Mouse (Mus musculus): Measurements from ENCODE around the gene Adipor2.
A peak's percentile ranks its signal among the peaks of the same experiment; 100 is the strongest.
"Not testable (repeated sequence)": the region's sequence is repeated elsewhere in the genome, so short reads cannot be mapped to it uniquely, and the experiment has no call there.

Gene Adipor2

DNA sequence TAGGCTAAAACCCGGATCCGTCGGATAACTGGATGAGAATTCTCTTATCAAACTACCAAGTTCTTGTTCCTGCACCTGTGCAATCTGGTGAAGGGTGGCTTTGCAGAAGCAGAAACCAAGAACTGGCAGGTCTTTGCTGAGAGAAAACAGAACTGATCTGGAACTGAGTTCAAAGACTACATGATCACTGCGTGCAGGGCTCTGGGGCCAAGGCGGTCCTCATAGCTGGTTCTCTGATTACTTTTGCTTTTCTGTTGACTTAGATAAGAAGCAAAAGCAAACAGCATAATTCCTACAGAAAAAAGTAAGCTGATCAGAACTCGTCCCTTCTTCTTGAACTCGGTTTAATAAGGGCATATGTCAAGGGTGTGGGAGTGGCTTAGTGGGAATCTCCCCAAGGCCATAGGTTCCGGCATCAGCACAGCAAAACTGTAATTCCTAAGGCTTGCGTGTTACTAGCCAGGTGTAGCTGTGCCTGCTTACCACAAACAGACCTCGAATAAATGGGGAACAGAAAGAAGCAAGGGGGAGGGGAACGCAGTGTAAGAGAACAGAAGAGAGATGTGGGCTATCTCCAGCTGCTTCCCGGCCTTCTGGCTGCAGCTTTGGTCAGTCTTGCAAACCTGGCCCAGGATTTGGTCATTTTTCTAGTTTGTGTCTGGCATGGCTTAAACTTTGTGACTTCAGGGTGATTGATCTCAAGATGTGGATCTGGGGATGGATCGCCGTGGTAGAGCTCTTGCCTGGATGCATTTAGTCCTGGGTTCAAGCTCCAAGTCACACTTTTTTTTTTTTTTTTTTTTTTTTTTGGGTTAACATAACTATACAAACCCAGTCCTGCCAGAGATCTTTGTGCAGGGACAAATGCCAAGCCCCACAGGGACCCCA is 21.8 kb downstream of the Adipor2 start:
- no peak for DNase-seq (ENCODE audit: extremely low spot score, low read depth, low spot score)

DNA sequence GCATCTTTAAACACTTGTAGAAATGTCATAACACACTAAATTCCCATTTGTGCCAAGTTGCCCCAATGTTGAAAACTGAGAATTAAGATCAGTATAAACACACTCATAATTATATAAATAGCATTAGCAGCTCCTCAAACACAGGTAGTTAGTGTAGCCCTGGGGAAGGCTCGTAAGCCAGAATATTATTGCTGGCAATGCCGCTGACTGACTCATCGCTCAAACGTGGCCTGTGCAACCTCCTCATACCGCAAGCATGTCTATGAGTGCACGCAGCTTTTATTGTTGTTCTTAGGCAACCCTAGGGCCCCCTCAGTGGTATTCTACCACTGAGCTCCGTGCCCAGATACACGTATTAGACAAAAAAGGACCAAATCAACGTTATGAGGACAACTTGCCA is 24.7 kb downstream of the Adipor2 start:
- no peak for DNase-seq (ENCODE audit: extremely low spot score, low read depth, low spot score)

DNA sequence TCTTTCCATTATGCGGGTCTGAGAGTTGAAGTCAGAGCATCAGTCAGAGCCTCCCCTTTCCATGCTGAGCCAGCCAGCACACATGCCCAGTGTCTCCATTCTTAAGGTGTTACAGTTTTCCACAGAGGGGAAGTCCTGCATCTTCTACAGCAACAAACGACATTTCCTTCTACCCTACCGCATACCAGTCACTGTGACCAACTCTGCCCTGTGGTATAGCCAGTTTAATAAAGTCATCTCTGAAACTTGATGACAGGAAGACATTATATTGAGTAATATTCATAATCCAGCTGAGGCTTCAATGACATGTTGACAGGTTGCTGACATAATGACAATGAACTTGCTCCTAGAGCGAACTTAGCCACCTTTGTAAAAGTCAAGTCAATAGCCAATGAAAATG is 26.8 kb downstream of the Adipor2 start:
- DNase-seq (ENCODE audit: extremely low spot score, low read depth, low spot score), result no peak

DNA sequence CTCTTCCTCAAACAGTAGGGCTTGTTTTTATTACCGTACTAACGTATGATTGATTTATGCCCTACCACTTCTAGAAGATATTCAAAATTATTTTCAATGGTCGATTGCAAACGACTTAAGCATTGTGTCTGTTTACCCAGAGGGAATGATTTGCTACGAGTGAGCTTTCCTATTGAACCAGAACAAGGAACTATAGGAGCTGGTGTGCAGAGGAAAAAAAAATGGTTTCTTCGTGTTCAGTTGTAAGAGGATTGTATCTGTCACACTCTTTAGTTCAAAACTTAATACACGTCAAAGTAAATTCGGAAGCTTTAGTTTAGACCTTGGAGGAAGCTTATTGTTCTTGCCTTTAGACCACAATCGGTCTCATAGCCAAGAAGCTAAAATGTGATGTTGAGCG is 28.4 kb downstream of the Adipor2 start:
- DNase-seq (ENCODE audit: extremely low spot score, low read depth, low spot score), result no peak

DNA sequence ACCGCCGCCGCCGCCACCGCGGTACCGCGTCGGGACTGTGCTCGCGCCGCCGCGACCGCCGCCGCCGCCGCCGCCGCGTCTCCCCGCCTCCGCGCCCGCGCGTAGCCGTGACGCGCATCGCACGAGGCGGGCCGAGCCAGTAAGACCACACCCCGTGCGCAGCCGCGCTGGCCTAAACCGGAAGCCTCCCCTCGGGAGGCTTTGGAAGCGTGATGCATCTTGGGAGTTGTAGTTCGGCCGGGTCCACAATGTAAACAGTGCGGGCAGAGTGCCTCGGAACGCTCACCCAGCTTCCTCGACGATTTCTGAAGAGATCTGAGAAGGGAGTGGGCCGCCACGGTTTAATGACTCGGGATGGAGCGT is 28.9 kb downstream of the Adipor2 start:
- DNase-seq (ENCODE audit: extremely low spot score, low read depth, low spot score), result peak; percentile 97

DNA sequence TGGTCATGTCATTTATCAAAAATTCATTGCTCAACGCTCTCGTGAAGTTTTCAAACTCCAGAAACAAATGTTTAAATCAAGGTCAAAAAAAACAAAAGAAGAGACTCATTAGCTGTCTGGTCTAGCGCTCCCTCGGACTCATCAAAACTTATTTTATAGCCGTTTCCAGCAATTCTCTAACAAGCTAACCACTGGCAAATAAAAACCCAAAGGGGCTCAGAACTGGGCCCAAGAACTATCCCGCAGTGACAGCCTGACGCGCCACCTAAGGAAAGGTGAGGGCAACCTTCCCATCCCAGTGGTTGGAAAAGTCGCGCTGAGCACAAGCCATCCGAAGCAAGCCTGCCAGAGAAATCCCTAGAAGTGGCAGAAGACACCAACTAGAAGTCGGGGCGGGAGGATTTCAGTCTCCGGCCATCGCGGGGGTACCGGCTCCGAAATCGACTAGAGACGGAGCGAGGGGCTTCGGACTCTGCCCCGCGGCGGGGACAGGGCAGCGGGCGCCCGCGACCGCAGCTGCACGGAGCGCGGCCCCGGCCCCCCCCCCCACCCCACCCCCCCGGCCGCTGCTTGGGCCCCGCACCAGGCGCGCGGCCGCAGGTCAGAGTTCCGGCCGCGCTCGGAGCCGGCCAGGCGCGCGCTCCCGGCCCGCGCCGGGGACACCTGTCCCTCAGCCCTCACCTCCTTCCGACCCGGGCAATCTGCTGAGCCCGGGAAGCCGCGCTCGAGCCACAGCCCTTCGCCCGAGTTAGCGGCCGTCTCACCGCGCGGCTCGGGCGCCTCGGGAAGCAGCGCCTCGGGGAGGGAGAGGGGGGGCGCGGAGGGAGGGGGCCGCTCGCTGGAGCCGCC is 29.5 kb downstream of the Adipor2 start:
- no peak for DNase-seq (ENCODE audit: extremely low spot score, low read depth, low spot score)

DNA sequence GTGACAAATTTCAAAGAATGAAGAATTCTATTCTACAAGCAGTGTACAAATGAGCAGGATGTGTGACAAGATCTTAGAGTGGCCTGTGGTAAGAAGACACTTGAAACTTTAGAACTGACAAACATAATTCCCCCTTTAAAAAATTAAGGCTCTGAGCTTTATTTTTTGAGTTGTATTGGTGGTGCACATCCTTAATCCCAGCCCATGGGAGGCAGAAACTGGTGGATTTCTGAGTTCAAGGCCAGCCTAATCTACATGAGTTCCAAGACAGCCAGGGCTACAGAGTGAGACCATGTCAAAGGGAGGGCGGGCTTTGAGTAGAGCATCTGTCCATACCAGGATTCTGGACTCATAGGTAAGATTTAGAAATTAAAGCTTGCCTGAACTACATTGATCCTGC is 30.7 kb downstream of the Adipor2 start:
- DNase-seq (ENCODE audit: extremely low spot score, low read depth, low spot score), result no peak

DNA sequence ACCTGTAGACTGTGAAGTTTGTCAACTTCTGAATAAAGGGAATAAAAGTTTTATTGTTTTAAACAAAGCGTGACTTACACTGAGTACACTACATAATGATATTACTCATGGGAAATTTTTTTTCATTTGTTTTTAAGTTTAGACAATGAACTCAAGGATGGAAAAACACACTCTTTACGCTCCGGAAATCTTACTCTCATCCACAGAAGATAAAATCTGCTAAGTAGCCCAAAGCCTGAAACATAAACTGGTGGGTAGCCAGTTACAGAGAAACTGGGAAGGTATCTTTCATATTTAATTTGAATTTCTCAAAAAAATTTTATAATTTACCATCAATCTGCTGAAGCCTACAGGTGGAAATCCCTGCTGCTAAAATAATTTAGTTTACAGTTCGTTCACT is 31.1 kb downstream of the Adipor2 start:
- DNase-seq (ENCODE audit: extremely low spot score, low read depth, low spot score), result no peak

DNA sequence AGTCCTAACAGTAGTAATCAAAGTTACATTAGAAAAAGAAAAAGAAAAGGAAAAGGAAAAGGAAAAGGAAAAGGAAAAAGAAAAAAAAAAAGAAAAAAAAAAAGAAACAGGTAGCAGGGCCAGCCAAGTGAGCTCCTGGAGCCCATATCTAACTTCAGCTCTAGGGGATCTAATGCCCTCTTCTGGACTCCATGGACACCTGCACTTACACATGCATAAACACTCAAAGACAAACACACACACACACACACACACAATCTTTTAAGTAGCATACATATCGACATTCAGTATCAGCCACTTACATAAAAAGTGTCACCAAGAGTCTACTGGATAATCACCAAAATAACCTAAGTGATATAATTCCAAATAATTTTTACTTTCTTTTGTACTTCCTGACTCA is 31.8 kb downstream of the Adipor2 start:
- no peak for DNase-seq (ENCODE audit: extremely low spot score, low read depth, low spot score)

DNA sequence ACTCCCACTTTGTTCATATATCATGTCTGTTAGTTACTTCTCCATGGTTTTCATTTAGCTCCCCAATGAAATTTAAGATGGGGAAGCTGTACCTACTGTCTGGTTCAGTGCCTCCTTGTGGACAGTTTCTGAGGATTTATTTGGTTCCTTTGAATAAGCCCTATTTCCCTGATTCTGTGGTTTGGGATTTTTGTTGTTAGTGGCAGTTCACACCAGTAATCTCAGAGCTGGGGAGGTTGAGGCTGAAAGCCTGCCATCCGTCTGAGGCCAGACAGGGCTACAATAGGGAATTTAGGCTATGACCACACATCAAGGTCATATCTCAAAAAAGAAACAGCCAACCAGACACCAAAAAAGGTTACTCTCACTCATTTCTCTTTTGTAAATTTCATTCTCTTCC is 38.9 kb downstream of the Adipor2 start:
- no peak for DNase-seq (ENCODE audit: extremely low spot score, low read depth, low spot score)

DNA sequence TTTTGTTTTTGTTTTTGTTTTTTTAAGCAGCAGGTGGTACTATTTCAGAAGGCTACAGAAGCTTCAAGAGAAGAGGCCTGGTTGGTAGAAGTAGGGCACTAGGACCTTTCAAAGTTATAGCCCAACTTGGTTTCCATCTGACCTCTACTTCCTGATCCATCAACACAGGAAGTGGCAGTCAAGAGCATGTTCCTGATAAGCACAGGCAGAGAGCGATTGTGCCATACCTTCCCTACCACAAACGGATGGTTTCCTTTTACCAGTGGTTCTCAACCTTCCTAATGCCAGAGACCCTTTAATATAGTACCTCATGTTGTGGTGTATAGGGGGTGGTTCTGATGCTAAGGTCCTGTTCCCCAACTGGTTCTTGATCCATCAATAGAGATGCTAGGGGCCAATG is 39.9 kb downstream of the Adipor2 start:
- no peak for DNase-seq (ENCODE audit: extremely low spot score, low read depth, low spot score)

DNA sequence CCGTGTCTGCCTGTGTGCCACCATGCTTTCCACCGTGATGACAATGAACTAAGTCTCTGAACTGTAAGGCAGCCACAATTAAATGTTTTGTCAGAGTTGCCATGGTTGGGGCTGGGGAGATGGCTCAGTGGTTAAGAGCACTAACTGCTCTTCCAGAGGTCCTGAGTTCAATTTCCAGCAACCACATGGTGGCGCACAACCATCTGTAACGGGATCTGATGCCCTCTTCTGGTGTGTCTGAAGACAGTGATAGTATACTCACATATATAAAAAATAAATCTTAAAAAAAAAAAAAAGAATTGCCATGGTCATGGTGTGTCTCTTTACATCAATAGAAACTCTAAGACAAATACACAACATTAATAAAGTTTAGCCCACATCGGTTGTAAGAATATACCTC is 42.5 kb downstream of the Adipor2 start:
- DNase-seq (ENCODE audit: extremely low spot score, low read depth, low spot score), result no peak

DNA sequence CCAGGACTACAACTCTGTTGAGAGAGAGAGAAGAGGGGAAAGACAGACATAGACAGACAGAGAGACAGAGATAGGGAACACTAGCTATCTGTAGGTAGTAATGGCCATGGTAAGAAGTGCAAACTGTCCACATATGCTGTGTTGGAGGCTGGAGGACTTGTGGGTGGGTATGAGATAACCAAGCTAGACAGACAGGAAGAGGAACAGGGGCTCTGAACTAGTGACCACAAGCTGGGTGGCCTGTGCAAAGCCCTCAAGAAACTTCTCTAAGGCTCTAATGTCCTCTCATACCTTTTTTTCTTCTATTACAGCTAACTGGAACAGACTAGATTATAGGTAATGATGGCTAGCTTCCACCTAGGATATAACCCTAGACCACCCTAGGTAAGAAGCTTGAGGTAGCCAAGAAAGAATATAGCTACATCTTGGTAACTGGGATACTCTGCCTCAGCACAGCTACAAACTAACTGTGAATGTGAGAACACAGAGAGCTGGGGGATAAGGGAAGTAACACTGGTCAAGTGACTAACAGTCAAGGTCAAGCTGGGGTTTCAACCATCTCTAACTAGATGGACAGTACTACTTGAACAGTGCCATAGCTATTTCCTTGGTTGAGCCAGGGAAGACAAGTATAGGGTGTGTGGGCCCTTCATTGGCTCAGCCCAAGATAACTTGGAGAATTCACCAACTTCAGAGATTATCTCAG is 44.4 kb downstream of the Adipor2 start:
- DNase-seq (ENCODE audit: extremely low spot score, low read depth, low spot score), result no peak

DNA sequence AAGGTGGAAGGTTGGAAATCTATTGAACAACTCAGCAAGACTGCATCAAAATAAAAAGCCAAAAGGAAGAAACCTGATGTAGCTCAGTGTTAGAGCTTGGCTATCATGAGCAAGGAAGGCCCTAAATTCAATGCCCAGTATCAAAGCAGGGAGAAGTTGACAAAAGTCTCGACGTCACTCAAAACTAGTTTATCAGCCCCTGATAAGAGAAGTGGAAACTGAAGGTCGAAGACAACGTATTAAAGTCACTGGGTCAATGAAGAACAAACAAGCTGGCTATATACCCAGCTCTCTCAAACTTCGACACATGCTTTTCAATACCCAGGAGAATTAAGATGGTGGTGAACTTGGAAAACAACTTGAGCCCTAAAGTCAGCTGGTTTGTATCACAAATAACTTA is 45.3 kb downstream of the Adipor2 start:
- DNase-seq (ENCODE audit: extremely low spot score, low read depth, low spot score), result no peak

DNA sequence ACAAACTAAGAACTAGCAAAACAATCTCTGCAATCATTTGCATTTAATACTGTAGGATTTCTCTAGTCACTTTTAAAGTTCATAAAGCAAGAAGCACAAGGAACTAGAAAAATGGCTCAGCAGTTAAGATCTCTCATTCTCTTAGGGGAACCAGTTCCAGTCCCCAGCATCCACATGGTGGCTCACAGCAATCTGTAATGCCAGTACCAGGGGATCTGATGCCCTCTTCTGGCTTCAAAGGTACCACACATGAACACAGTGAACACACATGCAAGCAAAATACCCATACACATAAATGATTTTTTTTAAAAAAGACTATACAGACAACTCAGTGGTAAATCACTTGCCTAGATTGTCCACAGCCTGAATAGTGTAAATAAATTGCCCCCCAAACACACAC is 45.9 kb downstream of the Adipor2 start:
- no peak for DNase-seq (ENCODE audit: extremely low spot score, low read depth, low spot score)

DNA sequence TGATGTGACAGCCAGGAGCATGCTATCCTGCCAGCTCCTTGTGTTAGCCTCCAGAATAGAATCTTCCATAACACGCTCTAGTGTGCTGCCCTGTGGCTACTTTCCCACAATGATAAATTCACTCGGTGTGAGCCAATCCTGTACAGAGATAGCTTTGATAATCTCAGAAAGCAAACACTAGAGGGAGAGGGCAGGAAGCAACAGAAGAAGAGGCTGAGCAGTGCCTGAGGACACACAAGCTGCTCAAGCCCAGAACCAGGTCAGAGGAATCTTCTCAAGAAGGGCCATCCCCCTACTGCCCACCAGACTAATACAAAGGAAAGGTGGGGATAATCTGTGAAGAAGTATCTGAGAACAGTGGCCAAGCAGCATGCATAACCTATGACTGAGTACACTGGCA is 50.1 kb downstream of the Adipor2 start:
- no peak for DNase-seq (ENCODE audit: extremely low spot score, low read depth, low spot score)

DNA sequence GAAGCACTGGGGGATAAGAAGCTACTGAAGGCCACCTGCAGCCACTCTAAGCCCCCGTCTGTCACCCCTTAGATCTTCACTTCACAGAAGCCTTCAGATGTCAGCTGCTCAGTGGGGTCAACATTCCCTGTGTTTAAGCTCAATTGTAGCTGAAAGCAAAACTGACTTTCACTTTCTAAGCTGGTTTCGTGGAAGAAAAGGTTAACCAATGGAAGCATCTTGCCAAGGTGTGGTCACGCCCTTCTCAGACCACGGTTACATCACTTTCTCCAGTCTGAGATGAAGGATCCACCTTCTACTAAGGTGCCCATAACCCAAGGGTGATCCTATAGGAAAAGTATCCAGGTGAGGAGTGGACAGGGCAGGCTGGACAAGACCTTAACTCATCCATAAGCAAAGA is 50.7 kb downstream of the Adipor2 start:
- not testable (repeated sequence) for DNase-seq (ENCODE audit: extremely low spot score, low read depth, low spot score)

DNA sequence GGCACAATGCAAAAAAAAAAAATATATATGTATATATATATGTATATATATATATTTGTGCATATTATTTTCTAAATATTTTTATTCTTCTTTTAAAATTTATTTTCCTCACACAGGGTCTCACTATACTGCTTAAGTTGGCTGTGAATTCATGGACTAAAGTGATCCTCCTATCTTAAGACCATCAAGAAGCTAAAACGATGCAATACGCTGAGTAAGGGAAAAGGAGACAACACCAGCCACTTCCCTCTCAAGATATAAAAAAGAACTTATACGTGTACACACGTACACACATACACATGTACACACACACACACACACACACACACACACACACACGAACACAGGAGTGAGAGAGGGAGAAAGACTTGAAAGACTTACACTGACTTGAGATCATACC is 53.9 kb downstream of the Adipor2 start:
- no peak for DNase-seq (ENCODE audit: extremely low spot score, low read depth, low spot score)

DNA sequence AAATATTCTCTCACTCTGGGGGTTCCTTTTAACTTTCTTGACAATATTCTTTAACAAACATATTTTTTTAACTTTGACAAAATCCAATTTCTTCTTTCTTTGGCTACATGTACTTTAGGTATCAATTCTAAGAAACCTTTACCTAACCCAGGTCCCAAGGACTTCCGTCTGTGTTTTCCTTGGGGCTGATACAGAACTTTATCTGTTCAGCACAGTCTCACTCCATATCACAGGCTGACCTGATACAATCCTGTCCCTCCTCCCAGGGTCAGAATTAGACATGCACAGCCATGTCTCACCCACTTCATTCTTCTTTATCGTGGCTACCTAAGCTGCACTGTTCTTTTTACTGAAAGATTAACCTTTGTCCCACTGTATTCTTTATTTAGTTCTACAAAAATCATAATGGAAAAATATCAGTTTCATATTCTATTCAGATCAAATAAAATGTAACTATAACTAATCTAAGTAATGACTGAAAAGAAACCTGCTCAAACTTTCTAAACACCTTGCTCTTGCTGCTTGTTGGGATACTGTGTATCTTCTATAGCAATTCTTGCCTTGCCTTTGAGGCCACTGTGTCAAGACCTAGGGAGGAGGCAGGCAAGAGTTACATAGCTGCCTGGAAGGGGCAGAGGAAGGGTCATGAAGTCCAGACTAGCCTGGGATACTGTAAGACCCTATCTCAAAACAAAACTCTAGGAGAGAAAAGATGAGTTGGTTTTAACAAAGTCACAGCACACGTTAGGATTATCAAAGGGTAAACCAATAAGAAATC is 56.4 kb downstream of the Adipor2 start:
- no peak for DNase-seq (ENCODE audit: extremely low spot score, low read depth, low spot score)

DNA sequence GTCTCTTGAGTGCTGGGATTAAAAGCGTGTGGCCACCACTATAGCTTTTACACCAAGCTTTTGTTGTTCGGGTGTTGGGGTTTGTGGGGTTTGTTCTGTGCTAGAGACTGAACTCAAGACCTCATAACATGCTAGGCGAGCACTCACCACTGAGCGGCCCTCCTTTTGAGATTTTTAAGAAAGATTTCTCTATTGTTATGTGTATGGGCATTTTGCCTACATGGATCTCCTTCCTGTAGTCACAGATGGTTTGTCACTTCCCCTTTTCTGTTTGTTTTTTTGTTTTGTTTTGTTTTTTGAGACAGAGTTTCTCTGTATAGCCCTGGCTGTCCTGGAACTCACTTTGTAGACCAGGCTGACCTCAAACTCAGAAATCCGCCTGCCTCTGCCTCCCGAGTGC is 57.3 kb downstream of the Adipor2 start:
- DNase-seq (ENCODE audit: extremely low spot score, low read depth, low spot score), result not testable (repeated sequence)

DNA sequence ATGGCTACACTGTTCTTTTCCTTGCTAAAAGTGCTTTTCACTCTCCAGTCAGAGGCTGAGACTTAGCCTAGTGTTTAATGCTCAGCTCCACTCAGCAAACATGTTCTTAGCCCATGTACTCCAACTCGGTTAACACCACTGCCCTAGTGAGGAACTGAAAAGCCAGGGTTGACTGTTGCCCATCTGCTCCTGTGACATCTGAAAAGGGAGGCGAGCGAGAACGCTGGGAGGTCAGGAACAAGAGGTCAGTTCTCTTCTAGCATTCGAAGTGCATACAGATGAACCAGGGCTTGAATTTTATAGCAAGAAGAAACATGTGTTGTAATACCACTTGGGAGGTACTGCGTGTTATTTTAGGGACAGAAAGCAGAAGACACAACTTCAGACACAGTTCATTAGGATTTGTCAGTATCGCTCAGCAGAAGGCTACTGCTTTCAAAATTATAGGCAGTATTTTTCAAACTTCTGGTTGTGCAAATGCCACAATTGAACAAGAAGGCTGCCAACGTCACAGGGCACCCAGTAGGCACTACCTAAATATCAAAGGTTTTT is 59.4 kb downstream of the Adipor2 start:
- DNase-seq (ENCODE audit: extremely low spot score, low read depth, low spot score), result no peak
